Mouse (Mus musculus) hindbrain, embryonic 12.5 days (tissue): ENCODE results near the gene Ephx1. TPM values are rescaled to one million over a fixed set of nuclear protein-coding genes. Genes with fewer than 3 reads are reported as not detected.
A peak's percentile ranks its signal among the peaks of the same experiment; 100 is the strongest.
"Not testable (repeated sequence)": the region's sequence is repeated elsewhere in the genome, so short reads cannot be mapped to it uniquely, and the experiment has no call there.

Experiments used
- ATAC-seq: fragments of 200-750 bp; cut with Nextera tagmentation; 2 replicates; pipeline ENCODE4 v1.8.0; 2017; ENCODE audit warnings: moderate TSS enrichment; ENCODE audit not compliant: low FRiP score
- H3K27ac ChIP-seq: fragments of 300-500 bp; sonication (generic); 2 replicates; pipeline ENCODE4 v1.5.1; 2016; ENCODE audit warnings: mild to moderate bottlenecking
- H3K27me3 ChIP-seq: fragments of 300-500 bp; sonication (generic); 2 replicates; pipeline ENCODE4 v1.6.1; 2016; ENCODE audit warnings: mild to moderate bottlenecking
- H3K36me3 ChIP-seq: fragments of 300-500 bp; sonication (generic); 2 replicates; pipeline ENCODE4 v1.6.1; 2016; ENCODE audit warnings: mild to moderate bottlenecking
- H3K4me1 ChIP-seq: fragments of 300-500 bp; sonication (generic); 2 replicates; pipeline ENCODE4 v1.6.1; 2016
- H3K4me2 ChIP-seq: fragments of 300-500 bp; sonication (generic); replicated peaks from 2 replicates; pipeline ENCODE4 v1.6.1; 2016; ENCODE audit warnings: mild to moderate bottlenecking
- H3K4me3 ChIP-seq: fragments of 300-500 bp; sonication (generic); 2 replicates; pipeline ENCODE4 v1.5.1; 2016; ENCODE audit warnings: mild to moderate bottlenecking
- H3K9ac ChIP-seq: fragments of 300-500 bp; sonication (generic); 2 replicates; pipeline ENCODE4 v1.6.1; 2016; ENCODE audit warnings: mild to moderate bottlenecking, moderate library complexity
- H3K9me3 ChIP-seq: fragments of 300-500 bp; sonication (generic); replicated peaks from 2 replicates; pipeline ENCODE4 v1.6.1; 2016; ENCODE audit warnings: mild to moderate bottlenecking
- WGBS: fragments of 180-500 bp; shearing (Covaris S2); methylation state at CpG from one replicate; pipeline ENCODE4 v1.1.7; 2016; 5-methylcytosine and 5-hydroxymethylcytosine counted together
- polyA plus RNA-seq: library from polyadenylated mRNA; unstranded; fragments of >200 nt; fragmentation: Nextera tagmentation; extraction: Ambion mirVana; gene quantifications from 2 replicates; pipeline ENCODE4 v1.2.1, GENCODE M21; 2016

The Ephx1 gene
- polyA plus RNA-seq, 1 experiment from 2014 or later: 2.1 TPM

- H3K4me2 ChIP-seq: peak overlapping the region; percentile 95
- peaks cover 72% of the 10 kb centered on the region for H3K27me3 ChIP-seq
- H3K36me3 ChIP-seq: no peaks in the 10 kb centered on the region
- no peaks in the 10 kb centered on the region for H3K9me3 ChIP-seq
- H3K9ac ChIP-seq: peak overlapping the region; percentile 68
- ATAC-seq: 0 out of 2 replicates have a peak, but pooled peaks have one; percentile 57
- peaks cover 25% of the 10 kb centered on the region for H3K4me1 ChIP-seq
- peak overlapping the region; percentile 70 for H3K4me3 ChIP-seq
- H3K27ac ChIP-seq: no peak overlapping the region
- 4% methylated on average over 18 of the region's 18 CpGs for WGBS
These were observed 79.0 kb downstream of the Ephx1 start for GRCm38 (mm10) chr1:180941726-180942125.

DNA sequence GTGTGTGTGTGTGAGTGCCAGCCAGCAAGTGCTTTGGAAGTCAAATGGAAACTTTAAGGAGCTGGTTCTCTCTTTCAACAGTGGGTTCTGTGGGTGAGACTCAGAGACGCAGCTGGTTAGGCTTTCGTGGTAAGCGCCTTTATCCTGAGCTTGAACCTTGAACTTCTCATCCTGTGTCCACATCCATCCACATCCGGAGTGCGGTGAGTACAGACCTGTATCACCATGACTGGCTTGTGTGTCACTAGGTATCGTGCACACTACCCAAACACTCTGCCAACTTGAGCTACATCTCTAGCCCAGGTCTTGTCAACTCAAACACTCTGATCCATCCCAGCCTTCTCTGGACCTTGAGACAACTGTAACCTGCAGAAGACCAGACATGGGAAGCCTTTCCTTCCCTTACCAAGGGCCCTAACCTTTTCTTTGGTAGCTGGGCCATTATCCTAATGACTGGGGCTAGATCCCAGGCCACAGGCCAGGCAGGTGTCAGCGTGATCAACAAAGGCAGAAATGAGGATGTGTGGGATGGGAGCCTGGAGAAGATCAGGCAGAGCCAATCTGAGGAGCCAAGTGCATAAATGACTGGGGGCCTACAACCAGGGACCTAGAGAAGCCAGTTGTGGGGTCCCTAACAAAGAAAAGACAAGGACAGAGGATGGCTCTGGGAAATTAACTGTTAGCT, 79.8 kb downstream of the Ephx1 start:
- Histone ChIP-seq H3K27ac (no peak overlapping the region), H3K4me2 (peak overlapping the region; percentile 95), H3K9me3 (no peaks in the 10 kb centered on the region), H3K4me1 (peaks cover 25% of the 10 kb centered on the region), H3K9ac (no peak overlapping the region), H3K36me3 (no peaks in the 10 kb centered on the region), H3K27me3 (peaks cover 81% of the 10 kb centered on the region), H3K4me3 (no peak overlapping the region)
- no peak for ATAC-seq
- 84% methylated on average over 7 of the region's 7 CpGs for WGBS

DNA sequence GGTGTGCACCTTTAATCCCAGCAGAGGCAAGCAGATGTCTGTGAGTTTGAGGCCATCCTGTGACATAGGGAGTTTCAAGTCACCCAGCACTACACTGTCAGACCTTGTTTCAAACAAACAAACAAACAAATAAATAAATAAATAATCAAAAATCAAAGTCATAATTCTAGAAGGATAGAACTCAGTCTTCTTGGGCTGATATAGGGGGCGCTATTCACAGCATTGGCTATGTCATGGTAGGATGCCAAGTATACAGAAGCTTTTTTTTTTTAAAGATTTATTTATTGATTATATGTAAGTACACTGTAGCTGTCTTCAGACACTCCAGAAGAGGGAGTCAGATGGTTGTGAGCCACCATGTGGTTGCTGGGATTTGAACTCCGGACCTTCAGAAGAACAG, 81.9 kb downstream of the Ephx1 start:
- not testable (repeated sequence) for H3K9ac ChIP-seq, H3K4me2 ChIP-seq, H3K4me3 ChIP-seq, H3K36me3 ChIP-seq, H3K9me3 ChIP-seq, H3K27ac ChIP-seq, ATAC-seq
- H3K4me1 ChIP-seq: peaks cover 21% of the 10 kb centered on the region
- H3K27me3 ChIP-seq: peaks cover 87% of the 10 kb centered on the region
- WGBS: 79% methylated on average over 2 of the region's 2 CpGs

DNA sequence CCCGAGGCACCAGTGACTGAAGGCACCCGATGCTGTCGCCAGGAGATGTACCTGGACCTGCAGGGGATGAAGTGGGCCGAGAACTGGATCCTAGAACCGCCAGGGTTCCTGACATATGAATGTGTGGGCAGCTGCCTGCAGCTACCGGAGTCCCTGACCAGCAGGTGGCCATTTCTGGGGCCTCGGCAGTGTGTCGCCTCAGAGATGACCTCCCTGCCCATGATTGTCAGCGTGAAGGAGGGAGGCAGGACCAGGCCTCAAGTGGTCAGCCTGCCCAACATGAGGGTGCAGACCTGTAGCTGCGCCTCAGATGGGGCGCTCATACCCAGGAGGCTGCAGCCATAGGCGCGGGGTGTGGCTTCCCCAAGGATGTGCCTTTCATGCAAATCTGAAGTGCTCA, 83.1 kb downstream of the Ephx1 start:
- ATAC-seq, H3K9ac ChIP-seq, H3K9me3 ChIP-seq, H3K36me3 ChIP-seq, H3K27ac ChIP-seq, H3K4me2 ChIP-seq, H3K4me3 ChIP-seq: not testable (repeated sequence)
- Histone ChIP-seq H3K27me3 (peaks cover 84% of the 10 kb centered on the region), H3K4me1 (peaks cover 18% of the 10 kb centered on the region)
- WGBS: 13% methylated on average over 13 of the region's 13 CpGs

DNA sequence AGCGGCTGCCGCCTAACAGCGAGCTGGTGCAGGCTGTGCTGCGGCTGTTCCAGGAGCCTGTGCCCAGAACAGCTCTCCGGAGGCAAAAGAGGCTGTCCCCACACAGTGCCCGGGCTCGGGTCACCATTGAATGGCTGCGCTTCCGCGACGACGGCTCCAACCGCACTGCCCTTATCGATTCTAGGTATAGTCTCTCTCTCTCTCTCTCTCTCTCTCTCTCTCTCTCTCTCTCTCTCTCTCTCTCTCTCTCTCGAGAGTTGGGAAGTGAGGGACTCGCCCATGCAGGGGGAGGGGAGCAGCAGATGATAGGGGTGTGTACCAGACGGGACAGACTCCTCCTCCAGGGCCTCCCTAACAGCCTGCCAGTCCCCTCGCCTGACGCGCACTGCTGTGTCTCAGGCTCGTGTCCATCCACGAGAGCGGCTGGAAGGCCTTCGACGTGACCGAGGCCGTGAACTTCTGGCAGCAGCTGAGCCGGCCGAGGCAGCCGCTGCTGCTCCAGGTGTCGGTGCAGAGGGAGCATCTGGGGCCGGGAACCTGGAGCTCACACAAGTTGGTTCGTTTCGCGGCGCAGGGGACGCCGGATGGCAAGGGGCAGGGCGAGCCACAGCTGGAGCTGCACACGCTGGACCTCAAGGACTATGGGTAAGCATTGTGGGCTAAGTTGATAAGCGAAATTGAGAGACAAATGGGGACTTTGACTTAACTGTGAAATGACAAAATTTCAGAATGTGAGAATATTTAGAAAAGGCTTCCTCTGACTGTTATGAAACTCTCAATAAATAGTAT, 83.9 kb downstream of the Ephx1 start:
- H3K9ac ChIP-seq, H3K9me3 ChIP-seq, H3K27ac ChIP-seq, H3K36me3 ChIP-seq: not testable (repeated sequence)
- ATAC-seq: peak; percentile 68; the same call in 1 of the 2 replicates
- peaks cover 10% of the 10 kb centered on the region for H3K4me1 ChIP-seq
- peak overlapping the region; percentile 45 for H3K4me2 ChIP-seq
- H3K27me3 ChIP-seq: peaks cover 79% of the 10 kb centered on the region
- WGBS: 2% methylated on average over 34 of the region's 41 CpGs
- H3K4me3 ChIP-seq: peak overlapping the region; percentile 20

- ATAC-seq: 0 out of 2 replicates have a peak, but pooled peaks have one; percentile 33
- Histone ChIP-seq H3K27ac (no peak within 1 kb of the TSS), H3K4me2 (no peak within 1 kb of the TSS), H3K27me3 (peaks cover 59% of the 10 kb centered on the region), H3K4me1 (peaks cover 5% of the 10 kb centered on the region; the same call in 1 of the 2 replicates), H3K36me3 (no peaks in the 10 kb centered on the region), H3K9me3 (no peaks in the 10 kb centered on the region), H3K9ac (0 out of 2 replicates have a peak within 1 kb of the TSS, but pooled peaks have one; percentile 23), H3K4me3 (no peak within 1 kb of the TSS)
- WGBS: 7% methylated on average over 21 of the region's 21 CpGs
These were observed 86.0 kb downstream of the Ephx1 start, which contains the start of gene Lefty1 for GRCm38 (mm10) chr1:180934467-180935419. TSS of gene Lefty1 (plus strand) at chr1:180935022.

GRCm38 (mm10) chr1:180933659-180934058, 87.0 kb downstream of the Ephx1 start:
- no peaks in the 10 kb centered on the region for H3K36me3 ChIP-seq
- 14% methylated on average over 6 of the region's 6 CpGs for WGBS
- H3K4me3 ChIP-seq: no peak overlapping the region
- no peak overlapping the region for H3K9ac ChIP-seq
- H3K4me2 ChIP-seq: no peak overlapping the region
- H3K27ac ChIP-seq: no peak overlapping the region
- H3K9me3 ChIP-seq: no peaks in the 10 kb centered on the region
- ATAC-seq: no peak
- H3K27me3 ChIP-seq: peaks cover 59% of the 10 kb centered on the region
- peaks cover 5% of the 10 kb centered on the region; the same call in 1 of the 2 replicates for H3K4me1 ChIP-seq

GRCm38 (mm10) chr1:180931106-180931505, 89.6 kb downstream of the Ephx1 start:
- ATAC-seq: no peak
- no peaks in the 10 kb centered on the region for H3K9me3 ChIP-seq
- no peak overlapping the region for H3K27ac ChIP-seq
- peaks cover 35% of the 10 kb centered on the region for H3K27me3 ChIP-seq
- H3K4me1 ChIP-seq: peaks cover 5% of the 10 kb centered on the region; the same call in 1 of the 2 replicates
- WGBS: 80% methylated on average over 3 of the region's 3 CpGs
- no peak overlapping the region for H3K4me2 ChIP-seq
- H3K36me3 ChIP-seq: no peaks in the 10 kb centered on the region
- no peak overlapping the region for H3K9ac ChIP-seq
- no peak overlapping the region for H3K4me3 ChIP-seq

DNA sequence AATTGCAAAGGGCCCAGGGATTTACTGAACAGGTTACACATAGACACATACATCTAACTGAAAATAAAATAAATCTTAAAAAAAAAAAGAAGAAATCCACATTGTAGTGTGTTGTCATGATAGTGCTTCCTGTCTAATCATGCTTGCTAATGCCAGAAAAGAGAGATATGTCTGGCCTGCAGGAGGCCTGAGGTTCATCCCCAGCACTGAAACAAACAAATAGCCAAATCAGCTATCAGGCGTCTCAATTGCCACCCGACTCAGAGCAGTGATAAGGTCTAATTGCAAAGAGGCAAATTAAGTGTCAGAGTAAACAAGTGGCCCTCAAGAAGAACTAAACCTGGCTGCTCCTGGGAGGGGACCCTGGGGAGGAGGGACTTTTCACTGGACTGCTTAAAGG, 91.1 kb downstream of the Ephx1 start:
- Histone ChIP-seq H3K36me3 (no peaks in the 10 kb centered on the region), H3K4me3 (no peak overlapping the region), H3K4me2 (no peak overlapping the region), H3K9me3 (no peaks in the 10 kb centered on the region), H3K9ac (no peak overlapping the region), H3K27me3 (peaks cover 20% of the 10 kb centered on the region), H3K27ac (no peak overlapping the region), H3K4me1 (peaks cover 5% of the 10 kb centered on the region; the same call in 1 of the 2 replicates)
- WGBS: 80% methylated on average over 2 of the region's 2 CpGs
- ATAC-seq: no peak

GRCm38 (mm10) chr1:180926286-180926685, 94.4 kb downstream of the Ephx1 start:
- Histone ChIP-seq H3K27ac (no peak overlapping the region), H3K4me2 (no peak overlapping the region), H3K9ac (no peak overlapping the region), H3K4me3 (no peak overlapping the region), H3K4me1 (no peaks in the 10 kb centered on the region), H3K36me3 (no peaks in the 10 kb centered on the region), H3K9me3 (no peaks in the 10 kb centered on the region), H3K27me3 (no peaks in the 10 kb centered on the region)
- WGBS: 68% methylated on average over 4 of the region's 4 CpGs
- ATAC-seq: no peak
